Mouse (Mus musculus) left cerebral cortex, adult 18-20 months (tissue): ENCODE data around the gene Zfp677. TPM values are rescaled to one million over a fixed set of nuclear protein-coding genes. Genes with fewer than 3 reads are reported as not detected.
"Not testable (repeated sequence)": the region's sequence is repeated elsewhere in the genome, so short reads cannot be mapped to it uniquely, and the experiment has no call there.

ENCODE experiments used
- DNase-seq, 2 experiments: peaks; one replicate each; pipeline ENCODE4 v3.0.0; 2021 to 2022; ENCODE audit warnings: low spot score in 2 of 2, mixed read lengths in 1 of 2
- long read RNA-seq, 2 experiments: library from polyadenylated mRNA; stranded (forward); transcript quantifications; one replicate each; pipeline ENCODE4 v2.0.0; 2021
- total RNA-seq, 2 experiments: library from RNA; stranded (reverse); gene quantifications; 2 replicates each; pipeline ENCODE4 v1.2.3; 2021

Gene Zfp677
- total RNA-seq: 1 to 10 TPM; 1.4 to 1.8 TPM
- long read RNA-seq, experiment 1, partial matches to known transcripts: 0 of 2 reads
- long read RNA-seq, experiment 1, other reads (novel, unspliced or antisense): 1 of 2 reads
- long read RNA-seq, experiment 2: 0 reads

GRCm38 (mm10) chr17:21383391-21384056 is at the start of gene Zfp677:
Zfp677 (plus strand) TSS chr17:21383748.
- DNase-seq: peak; percentile 19

GRCm38 (mm10) chr17:21368018-21368417 is 15.5 kb upstream of the Zfp677 start:
- DNase-seq: not testable (repeated sequence)

GRCm38 (mm10) chr17:21369925-21370719 is 13.4 kb upstream of the Zfp677 start:
- DNase-seq: no peak

GRCm38 (mm10) chr17:21375311-21375710 is 8.2 kb upstream of the Zfp677 start:
- DNase-seq: no peak

GRCm38 (mm10) chr17:21384057-21384411 is 486 bp downstream of the Zfp677 start:
- DNase-seq: no peak

GRCm38 (mm10) chr17:21422664-21423599 is 39.4 kb downstream of the Zfp677 start, which contains the start of gene Zfp54:
Zfp54 (plus strand) TSS chr17:21423227.
- DNase-seq: peak; percentile 39

- DNase-seq: not testable (repeated sequence)
These were observed 55.4 kb downstream of the Zfp677 start for GRCm38 (mm10) chr17:21438806-21439400.

Other genes with a start within 250 kb of the Zfp677 start
- gene Vmn1r234, start 157.7 kb upstream of the Zfp677 start, total RNA-seq: not detected
- gene Vmn1r235, start 127.3 kb upstream of the Zfp677 start, total RNA-seq: not detected
- not detected for gene Vmn1r236, start 100.8 kb upstream of the Zfp677 start, total RNA-seq
- not detected for gene Vmn1r237, start 71.9 kb upstream of the Zfp677 start, total RNA-seq
- 1 to 10 TPM; 1.2 to 1.4 TPM for gene Zfp54, start 39.5 kb downstream of the Zfp677 start, total RNA-seq
- 1 to 10 TPM; 4.6 to 4.8 TPM for gene Zfp51, start 66.6 kb downstream of the Zfp677 start, total RNA-seq
- 1 to 10 TPM; 4.7 to 4.9 TPM for gene Zfp53, start 105.2 kb downstream of the Zfp677 start, total RNA-seq
- 1 to 10 TPM; 6.5 to 7.3 TPM for gene Zfp52, start 151.8 kb downstream of the Zfp677 start, total RNA-seq
- gene Zfp948, start 183.3 kb downstream of the Zfp677 start, total RNA-seq: 10 to 100 TPM; 12.6 to 13.0 TPM